Comparison of ENCODE assay signal across 14 mouse cellular contexts in genomic region chr11:106994246-106995085, GRCm38 (mm10). TPM values are rescaled to one million over a fixed set of nuclear protein-coding genes. Genes with fewer than 3 reads are reported as not detected.
DNase-seq lines count a peak whose midpoint lies in the region; ATAC-seq and TF ChIP-seq lines count a peak whose summit lies in the region.
"Had no signal": no experiment of that assay in that cellular context is flagged by ENCODE, and none has a peak within 500 bp of the region (broad histone marks: within the 10 kb centered on the region; RNA-seq: fewer than 3 reads in every experiment).

No protein-coding gene starts in this region.

- TF ChIP-seq CTCF in CH12.LX (conservative IDR thresholded peaks at IDR 0.05 in 1 of 2, IDR thresholded peaks at IDR 0.05 in 1 of 2; ENCODE audit: low read depth in 2 of 2, low read length in 2 of 2) (no peak), MEL (IDR thresholded peaks at IDR 0.05 in 2 of 3, conservative IDR thresholded peaks at IDR 0.05 in 1 of 3; ENCODE audit: control insufficient read depth in 1 of 3, insufficient read depth in 1 of 3, low read depth in 2 of 3, low read length in 3 of 3, poor library complexity in 1 of 3, severe bottlenecking in 1 of 3) (no peak)
- no peak for TF ChIP-seq CTCF in liver, postnatal 0 days (IDR thresholded peaks at IDR 0.05; ENCODE audit: low read depth)

- ATAC-seq in heart, embryonic 14.5 days (ENCODE audit: insufficient number of reproducible peaks, insufficient read depth, low FRiP score, low read depth), result no peak
- peak; percentile 26 for ATAC-seq in liver, postnatal 0 days
- ATAC-seq: inflammation-experienced regulatory T-cells, adult 6 months had no signal

- in situ Hi-C loops in CH12.LX (cut with MboI; ENCODE audit: low pct_ligation_motif_present, low pct_unique_long_range_greater_than_20kb, low sequenced_read_pairs), result no loop called here

- H3K9ac ChIP-seq in CH12.LX (ENCODE audit: insufficient read depth, low read depth) (no peak overlapping the region), MEL (ENCODE audit: control insufficient read depth, low read depth, low read length, poor library complexity, severe bottlenecking) (no peak overlapping the region)
- H3K9ac ChIP-seq in heart, embryonic 14.5 days (ENCODE audit: low read length), result no peak overlapping the region
- no peak overlapping the region for H3K9ac ChIP-seq in liver, postnatal 0 days (replicated peaks)
- H3K9ac ChIP-seq: limb, embryonic 13.5 days; neural tube, embryonic 15.5 days had no signal

- TF ChIP-seq EP300 in CH12.LX (IDR thresholded peaks at IDR 0.05; ENCODE audit: low read length) (0 out of 2 replicates have a peak, but pooled peaks have one; percentile 26), MEL (IDR thresholded peaks at IDR 0.05; ENCODE audit: low read depth in 1 of 2, low read length in 2 of 2) (peak; percentile 67 to 70; a peak in 3 of 4 replicates)
- peak; percentile 50; the same call in 1 of the 2 replicates for TF ChIP-seq EP300 in liver, postnatal 0 days (IDR thresholded peaks at IDR 0.05; ENCODE audit: low read depth)

- H3K4me1 ChIP-seq in CH12.LX (ENCODE audit: control insufficient read depth in 1 of 2, insufficient read depth in 2 of 2), result peaks cover 11 to 45% of the 10 kb centered on the region in 2 experiments
- peaks cover 19 to 22% of the 10 kb centered on the region in 2 experiments for H3K4me1 ChIP-seq in MEL (ENCODE audit: control insufficient read depth in 1 of 2, insufficient read depth in 2 of 2, low read length in 2 of 2)
- H3K4me1 ChIP-seq in heart, embryonic 14.5 days (ENCODE audit: control insufficient read depth in 2 of 2, insufficient read depth in 2 of 2, low read length in 2 of 2), result peaks cover 2 to 26% of the 10 kb centered on the region in 2 experiments
- H3K4me1 ChIP-seq in liver, postnatal 0 days (ENCODE audit: insufficient read depth), result peaks cover 19% of the 10 kb centered on the region

- dilution Hi-C loops in CH12.LX (cut with MboI; ENCODE audit: extremely low pct_ligation_motif_present, extremely low pct_unique_long_range_greater_than_20kb, low sequenced_read_pairs), result no loop called here

- TF ChIP-seq POLR2A in CH12.LX (IDR thresholded peaks at IDR 0.05; ENCODE audit: low read depth, low read length), result peak; percentile 52
- TF ChIP-seq POLR2A in MEL (IDR thresholded peaks at IDR 0.05; ENCODE audit: control insufficient read depth in 1 of 2, insufficient read depth in 1 of 2, low read depth in 1 of 2, low read length in 2 of 2, poor library complexity in 1 of 2), result no peak; a peak in 1 of 4 replicates

- H3K79me2 ChIP-seq in CH12.LX (replicated peaks; ENCODE audit: control insufficient read depth, extremely low read depth, insufficient read depth, poor library complexity, severe bottlenecking) (peaks cover 69% of the 10 kb centered on the region), MEL (ENCODE audit: control insufficient read depth, insufficient read depth, low read length, poor library complexity) (peaks cover 50% of the 10 kb centered on the region)

- no peaks in the 10 kb centered on the region for H3K27me3 ChIP-seq in CH12.LX (replicated peaks)
- no peaks in the 10 kb centered on the region for H3K27me3 ChIP-seq in MEL (ENCODE audit: control insufficient read depth in 1 of 2, insufficient read depth in 2 of 2, low read length in 2 of 2)
- no peaks in the 10 kb centered on the region for H3K27me3 ChIP-seq in heart, embryonic 14.5 days (ENCODE audit: control insufficient read depth, insufficient read depth, low read length)
- no peaks in the 10 kb centered on the region for H3K27me3 ChIP-seq in liver, postnatal 0 days (ENCODE audit: insufficient read depth, low read length)
- H3K27me3 ChIP-seq: limb, embryonic 13.5 days; neural tube, embryonic 15.5 days had no signal

- H3K9me3 ChIP-seq in CH12.LX (replicated peaks; ENCODE audit: low read length), result no peaks in the 10 kb centered on the region
- no peaks in the 10 kb centered on the region for H3K9me3 ChIP-seq in MEL (replicated peaks; ENCODE audit: insufficient read depth, low read length)
- H3K9me3 ChIP-seq in heart, embryonic 14.5 days (ENCODE audit: control insufficient read depth, low read length), result no peaks in the 10 kb centered on the region
- no peaks in the 10 kb centered on the region for H3K9me3 ChIP-seq in liver, postnatal 0 days (ENCODE audit: low read length)
- H3K9me3 ChIP-seq: limb, embryonic 13.5 days; neural tube, embryonic 15.5 days had no signal

- WGBS in heart, embryonic 14.5 days, result 24% methylated on average over 3 of the region's 3 CpGs
- 29% methylated on average over 3 of the region's 3 CpGs for WGBS in liver, postnatal 0 days (ENCODE audit: insufficient replicate concordance)

- TF ChIP-seq RAD21 in CH12.LX (IDR thresholded peaks at IDR 0.05; ENCODE audit: low read depth, low read length) (no peak), MEL (IDR thresholded peaks at IDR 0.05; ENCODE audit: low read depth, low read length) (no peak)

- no peak overlapping the region for H3K4me3 ChIP-seq in CH12.LX (replicated peaks in 1 of 3; ENCODE audit: low read depth in 2 of 3, low read length in 2 of 3, poor library complexity in 1 of 3)
- no peak overlapping the region for H3K4me3 ChIP-seq in MEL (ENCODE audit: control insufficient read depth in 1 of 2, insufficient read depth in 1 of 2, low read depth in 2 of 2, low read length in 2 of 2)
- no peak overlapping the region for H3K4me3 ChIP-seq in heart, embryonic 14.5 days (ENCODE audit: control insufficient read depth in 1 of 2, insufficient read depth in 1 of 2, low read depth in 1 of 2, low read length in 2 of 2)
- no peak overlapping the region for H3K4me3 ChIP-seq in liver, postnatal 0 days (ENCODE audit: low read depth, low read length)
- H3K4me3 ChIP-seq: limb, embryonic 13.5 days; neural tube, embryonic 15.5 days had no signal

- DNase-seq in CH12.LX (ENCODE audit: extremely low read depth), result peak; percentile 69
- peak; percentile 77 for DNase-seq in MEL (ENCODE audit: low read depth, low spot score)
- DNase-seq in liver, postnatal 0 days, result no peak
- no peak for DNase-seq in embryo, embryonic 9.5 days (ENCODE audit: extremely low spot score)
- DNase-seq in cerebellum, postnatal 10 days, result no peak
- no peak for DNase-seq in left cerebral cortex, postnatal 14 days (ENCODE audit: low spot score in 2 of 2)
- DNase-seq: adrenal gland, adult 2 months; cerebellum, adult 9-10 months; layer of hippocampus, adult 9-11 months; midbrain, embryonic 14.5 days had no signal

- H3K27ac ChIP-seq in CH12.LX (ENCODE audit: insufficient read depth, low read depth) (peak overlapping the region; percentile 43), MEL (ENCODE audit: control insufficient read depth, low read depth, low read length) (0 out of 2 replicates have a peak overlapping the region, but pooled peaks have one; percentile 16)
- H3K27ac ChIP-seq in heart, embryonic 14.5 days (replicated peaks in 1 of 2; ENCODE audit: control insufficient read depth in 1 of 2, insufficient read depth in 1 of 2, low read depth in 2 of 2, low read length in 2 of 2), result peak overlapping the region in 1 of 2 experiments; percentile 61; a peak in 2 of 4 replicates
- H3K27ac ChIP-seq in liver, postnatal 0 days (ENCODE audit: low read depth), result peak overlapping the region; percentile 34
- H3K27ac ChIP-seq: limb, embryonic 13.5 days; neural tube, embryonic 15.5 days had no signal

- intact Hi-C loops in left cerebral cortex, postnatal 14 days (cut with DNase I), result no loop called here

- no peak overlapping the region for H3K4me2 ChIP-seq in CH12.LX (ENCODE audit: insufficient read depth, low read depth, poor library complexity, severe bottlenecking)
- peak overlapping the region; percentile 4 for H3K4me2 ChIP-seq in heart, embryonic 14.5 days (ENCODE audit: low read length)
- H3K4me2 ChIP-seq in liver, postnatal 0 days (ENCODE audit: low read depth, low read length), result peak overlapping the region; percentile 20; the same call in 1 of the 2 replicates
- H3K4me2 ChIP-seq: limb, embryonic 13.5 days; neural tube, embryonic 15.5 days had no signal

- H3K36me3 ChIP-seq in CH12.LX (replicated peaks in 1 of 2; ENCODE audit: control insufficient read depth in 1 of 2, insufficient read depth in 1 of 2, low read length in 1 of 2), result peaks cover 65 to 73% of the 10 kb centered on the region in 2 experiments
- peaks cover 52 to 57% of the 10 kb centered on the region in 2 experiments for H3K36me3 ChIP-seq in MEL (ENCODE audit: control insufficient read depth in 1 of 2, insufficient read depth in 2 of 2, low read length in 2 of 2)
- H3K36me3 ChIP-seq in heart, embryonic 14.5 days (ENCODE audit: control insufficient read depth, insufficient read depth, low read length), result peaks cover 79% of the 10 kb centered on the region
- H3K36me3 ChIP-seq in liver, postnatal 0 days (replicated peaks; ENCODE audit: insufficient read depth, low read length), result peaks cover 68% of the 10 kb centered on the region

TF ChIP-seq in CH12.LX, 34 proteins besides CTCF, POLR2A, EP300 and RAD21 (continues in another document):
- TF ChIP-seq ZC3H11A (IDR thresholded peaks at IDR 0.05; ENCODE audit: low read depth, low read length), result no peak
- TF ChIP-seq ETS1 (conservative IDR thresholded peaks at IDR 0.05; ENCODE audit: low read depth, low read length), result peak; percentile 16; the same call in 1 of the 2 replicates

TF ChIP-seq in MEL, 35 proteins besides CTCF, POLR2A, EP300 and RAD21 (continues in another document):
- peak; percentile 99 for TF ChIP-seq MEF2A (IDR thresholded peaks at IDR 0.05; ENCODE audit: extremely low read depth, insufficient replicate concordance, low read depth, low read length, poor library complexity, severe bottlenecking)
- TF ChIP-seq POLR2AphosphoS2 (IDR thresholded peaks at IDR 0.05; ENCODE audit: low read length), result peak; percentile 18

RNA-seq across cellular contexts. Expression of gene Kpna2, which starts 4.9 kb away (rescaled TPM):
- 327 and 495 TPM in 2 replicates for total RNA-seq in CH12.LX (2012; rRNA removed)
- 734 and 759 TPM in 2 replicates for total RNA-seq in CH12.LX (2014; rRNA removed)
- polyA plus RNA-seq in CH12.LX (2012; ENCODE audit: insufficient read length, low read depth), result 536 and 582 TPM in 2 replicates
- 216 and 275 TPM in 2 replicates for total RNA-seq in MEL (2012; rRNA removed)
- polyA plus RNA-seq in MEL (2012; ENCODE audit: insufficient read depth in 1 of 2, insufficient read length in 2 of 2, low read depth in 1 of 2, low replicate concordance in 2 of 2, missing spikeins in 1 of 2), result 10 to 100 TPM in 1 of 2 experiments, not detected in 1; 13.2 TPM
- 228 and 258 TPM in 2 replicates for polyA plus RNA-seq in heart, embryonic 14.5 days (2014; fragmentation: Nextera tagmentation; extraction: Ambion mirVana)
- 115 and 128 TPM in 2 replicates for polyA plus RNA-seq in liver, postnatal 0 days (2015; fragmentation: Nextera tagmentation; extraction: Ambion mirVana)
- total RNA-seq in left cerebral cortex, postnatal 14 days (2021), result 10 to 100 TPM; 29.9 to 37.7 TPM

RNA-seq across cellular contexts. Expression of gene 1810010H24Rik, which starts 31.0 kb away (rescaled TPM):
- total RNA-seq in CH12.LX (2012; rRNA removed) (0.29 and 1.1 TPM in 2 replicates), CH12.LX (2014; rRNA removed) (0.82 and 1.7 TPM in 2 replicates), MEL (2012; rRNA removed) (0.42 and 0.88 TPM in 2 replicates)
- polyA plus RNA-seq in CH12.LX (2012; ENCODE audit: insufficient read length, low read depth) (0.53 and 0.83 TPM in 2 replicates), MEL (2012; ENCODE audit: insufficient read depth in 1 of 2, insufficient read length in 2 of 2, low read depth in 1 of 2, low replicate concordance in 2 of 2, missing spikeins in 1 of 2) (1 to 10 TPM in 1 of 2 experiments, not detected in 1; 2.5 TPM)
- polyA plus RNA-seq in heart, embryonic 14.5 days (2014; fragmentation: Nextera tagmentation; extraction: Ambion mirVana), result 3.1 and 4.1 TPM in 2 replicates
- 7.3 and 10.3 TPM in 2 replicates for polyA plus RNA-seq in liver, postnatal 0 days (2015; fragmentation: Nextera tagmentation; extraction: Ambion mirVana)
- total RNA-seq in left cerebral cortex, postnatal 14 days (2021), result 1 to 10 TPM; 2.7 to 3.8 TPM

Comparison
In these comparisons a context has a peak if more than half of its experiments do, and no peak if none do; other contexts are left out.
1. DNase-seq: peak in CH12.LX (single experiment) and MEL (single experiment); none in liver, postnatal 0 days (single experiment), embryo, embryonic 9.5 days (single experiment), cerebellum, postnatal 10 days (0 of 2) and left cerebral cortex, postnatal 14 days (0 of 2).
2. Of the 35 proteins assayed by ChIP-seq in both MEL and CH12.LX: peak only in MEL: BHLHE40, GABPA, HCFC1, MAFK, MAZ, MEF2A and 6 more; only in CH12.LX: POLR2A; in both: EP300, ETS1, SIN3A and ZMIZ1; in neither: 18.